Mouse (Mus musculus) heart, adult 9 months (tissue): ENCODE results near the gene Ltbp4.

Source experiments
- DNase-seq, 2 experiments: peaks; one replicate each; pipeline ENCODE4 v3.0.0; 2022; ENCODE audit warnings: low spot score in 2 of 2

Ltbp4 gene

DNA sequence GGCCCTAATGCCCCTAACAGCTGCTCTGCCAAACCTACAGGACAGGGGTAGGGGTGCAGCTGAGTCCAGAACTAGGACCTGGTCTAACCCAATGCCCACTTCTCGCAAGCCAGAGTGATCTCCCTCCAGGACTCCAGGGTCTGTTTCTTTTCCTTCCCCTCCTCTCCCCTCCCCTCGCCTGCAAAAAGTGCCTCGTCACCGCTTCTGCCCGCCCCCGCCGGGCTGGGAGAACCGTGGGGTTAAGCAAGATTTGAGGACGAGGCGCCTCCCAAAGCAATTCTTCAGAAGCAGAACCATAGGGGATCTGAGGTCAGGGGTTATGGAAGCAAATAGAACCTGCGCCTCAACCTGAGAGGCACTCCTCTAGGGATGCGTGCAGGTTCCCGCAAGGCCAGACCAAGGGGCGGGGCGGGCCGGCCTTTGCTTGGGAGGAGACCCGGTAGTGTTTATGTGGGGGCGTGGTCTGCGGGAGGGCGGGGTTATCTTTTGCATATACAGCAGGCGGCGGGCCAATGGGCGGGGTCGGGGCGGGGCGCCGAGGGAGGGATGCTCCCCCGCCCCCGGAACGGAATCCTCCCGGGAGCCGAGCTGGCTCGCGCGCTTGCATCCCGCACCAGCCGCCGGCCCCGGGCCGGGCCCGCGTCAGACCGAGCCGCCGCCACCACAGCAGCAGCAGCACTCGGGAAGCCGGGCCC is 79.1 kb downstream of the Ltbp4 start, which contains the start of gene Numbl:
Gene Numbl (plus strand): TSS at position 229 of the 695 bp plus-strand sequence.
- peak; percentile 90 to 93 for DNase-seq

- no peak for DNase-seq
Observed at GRCm38 (mm10) chr7:27257852-27258204, 79.7 kb downstream of the Ltbp4 start.

- peak in 1 of 2 experiments; percentile 56 for DNase-seq
Observed at GRCm38 (mm10) chr7:27257046-27257851, 80.2 kb downstream of the Ltbp4 start.

DNA sequence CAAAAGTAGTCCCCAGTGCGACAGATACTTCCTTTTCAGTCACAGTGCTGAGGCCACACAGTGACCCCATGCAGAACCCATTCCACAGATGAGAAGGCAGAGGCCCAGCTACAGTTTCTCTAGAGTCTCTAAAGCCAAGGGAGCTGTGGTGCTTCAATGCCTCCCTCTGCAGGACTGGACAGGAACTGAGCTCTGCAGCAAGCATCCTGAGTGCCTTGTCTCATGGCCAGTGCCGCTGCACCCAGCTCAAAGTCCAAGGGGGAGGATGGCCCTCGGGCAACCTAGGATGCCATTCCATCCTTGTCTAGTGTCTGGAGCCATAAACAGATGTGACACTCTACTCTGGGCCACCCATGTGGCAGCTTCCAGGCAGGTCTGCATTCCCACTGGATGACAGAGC is 81.8 kb downstream of the Ltbp4 start:
- DNase-seq: no peak
